Mouse (Mus musculus) thymus, adult 2 months (tissue): ENCODE measurements around the gene Sik2. TPM values are rescaled to one million over a fixed set of nuclear protein-coding genes. Genes with fewer than 3 reads are reported as not detected.

Experiments used
- DNase-seq: peaks from one replicate; pipeline ENCODE4 v3.0.0; 2021
- H3K27ac ChIP-seq: fragments of 200-500 bp; 2 replicates; pipeline ENCODE4 v1.5.1; 2012; ENCODE audit warnings: low read length, control low read depth; ENCODE audit not compliant: control insufficient read depth, insufficient read depth
- H3K27me3 ChIP-seq: fragments of 200-500 bp; 2 replicates; pipeline ENCODE4 v1.6.1; 2012; ENCODE audit warnings: mild to moderate bottlenecking, low read length, moderate library complexity, mixed read lengths; ENCODE audit not compliant: control insufficient read depth, insufficient read depth
- H3K36me3 ChIP-seq: fragments of 200-500 bp; 2 replicates; pipeline ENCODE4 v1.6.1; 2012; ENCODE audit warnings: mild to moderate bottlenecking, low read length, moderate library complexity; ENCODE audit not compliant: control insufficient read depth, insufficient read depth
- H3K4me1 ChIP-seq: fragments of 200-500 bp; replicated peaks from 2 replicates; pipeline ENCODE4 v1.6.1; 2012; ENCODE audit warnings: low read length; ENCODE audit not compliant: control insufficient read depth, insufficient read depth
- H3K4me3 ChIP-seq: fragments of 200-500 bp; 2 replicates; pipeline ENCODE4 v1.5.1; 2012; ENCODE audit warnings: mild to moderate bottlenecking, low read length, control low read depth, moderate library complexity; ENCODE audit not compliant: control insufficient read depth, insufficient read depth
- CTCF ChIP-seq: fragments of 200-500 bp; IDR thresholded peaks from 2 replicates; pipeline ENCODE4 v1.5.1; 2012; ENCODE audit warnings: mild to moderate bottlenecking, control low read depth, low read length, moderate library complexity, borderline replicate concordance; ENCODE audit not compliant: control insufficient read depth, poor library complexity, insufficient read depth; ENCODE audit errors: extremely low read depth
- POLR2A ChIP-seq: fragments of 200-500 bp; IDR thresholded peaks from 2 replicates; pipeline ENCODE4 v1.6.1; 2012; ENCODE audit warnings: mild to moderate bottlenecking, low read length, control low read depth, moderate library complexity; ENCODE audit not compliant: control insufficient read depth, poor library complexity, insufficient read depth; ENCODE audit errors: extremely low read depth
- WGBS: fragments of 180-500 bp; shearing (Covaris S2); methylation state at CpG from one replicate; pipeline ENCODE4 v1.1.7; 2018; 5-methylcytosine and 5-hydroxymethylcytosine counted together
- polyA plus RNA-seq: library from polyadenylated mRNA; depleted of rRNA; stranded (reverse); fragments of >200 nt; gene quantifications from 2 replicates; pipeline ENCODE4 v1.2.3, GENCODE M21; 2012

Sik2 gene
- polyA plus RNA-seq, 1 experiment = 30.5 TPM

- TF ChIP-seq POLR2A (peak; percentile 75), CTCF (no peak)
- peak; percentile 95 for DNase-seq
- Histone ChIP-seq H3K27ac (no peak overlapping the region), H3K27me3 (no peaks in the 10 kb centered on the region), H3K4me3 (peak overlapping the region; percentile 57), H3K4me1 (peaks cover 12% of the 10 kb centered on the region; the same call in 1 of the 2 replicates), H3K36me3 (peaks cover 13% of the 10 kb centered on the region)
- WGBS = 1% methylated on average over 45 of the region's 45 CpGs
Observed at GRCm38 (mm10) chr9:50856341-50857081, 152.4 kb downstream of the Sik2 start.

- Histone ChIP-seq H3K27me3 (no peaks in the 10 kb centered on the region), H3K4me3 (no peak overlapping the region), H3K4me1 (peaks cover 14% of the 10 kb centered on the region; the same call in 1 of the 2 replicates), H3K27ac (no peak overlapping the region), H3K36me3 (peaks cover 9% of the 10 kb centered on the region; the same call in 1 of the 2 replicates)
- DNase-seq = no peak
- 79% methylated on average over 5 of the region's 5 CpGs for WGBS
- TF ChIP-seq CTCF (no peak), POLR2A (no peak)
Observed at GRCm38 (mm10) chr9:50855780-50856179, 153.1 kb downstream of the Sik2 start.

- DNase-seq = no peak
- Histone ChIP-seq H3K4me1 (peaks cover 18% of the 10 kb centered on the region; the same call in 1 of the 2 replicates), H3K4me3 (no peak overlapping the region), H3K27me3 (no peaks in the 10 kb centered on the region), H3K36me3 (peaks cover 9% of the 10 kb centered on the region; the same call in 1 of the 2 replicates), H3K27ac (no peak overlapping the region)
- no peak for TF ChIP-seq CTCF
- no peak for TF ChIP-seq POLR2A
- WGBS = 97% methylated on average over 5 of the region's 5 CpGs
Observed at GRCm38 (mm10) chr9:50855133-50855766, 153.6 kb downstream of the Sik2 start.

GRCm38 (mm10) chr9:50854376-50854775 lies 154.5 kb downstream of the Sik2 start:
- 95% methylated on average over 8 of the region's 8 CpGs for WGBS
- Histone ChIP-seq H3K36me3 (peaks cover 3% of the 10 kb centered on the region; the same call in 1 of the 2 replicates), H3K4me3 (no peak overlapping the region), H3K4me1 (peaks cover 24% of the 10 kb centered on the region; the same call in 1 of the 2 replicates), H3K27me3 (no peaks in the 10 kb centered on the region), H3K27ac (no peak overlapping the region)
- TF ChIP-seq CTCF (no peak), POLR2A (no peak)
- no peak for DNase-seq

GRCm38 (mm10) chr9:50852634-50853349 lies 156.1 kb downstream of the Sik2 start:
- H3K36me3 ChIP-seq = no peaks in the 10 kb centered on the region
- H3K27me3 ChIP-seq = no peaks in the 10 kb centered on the region
- TF ChIP-seq CTCF (no peak), POLR2A (no peak)
- no peak overlapping the region for H3K27ac ChIP-seq
- 32% methylated on average over 17 of the region's 17 CpGs for WGBS
- no peak for DNase-seq
- peaks cover 24% of the 10 kb centered on the region; the same call in 1 of the 2 replicates for H3K4me1 ChIP-seq
- H3K4me3 ChIP-seq = no peak overlapping the region

GRCm38 (mm10) chr9:50850713-50851112 lies 158.2 kb downstream of the Sik2 start:
- TF ChIP-seq CTCF (no peak), POLR2A (no peak)
- 20% methylated on average over 8 of the region's 8 CpGs for WGBS
- no peak overlapping the region for H3K4me3 ChIP-seq
- no peak overlapping the region for H3K27ac ChIP-seq
- no peaks in the 10 kb centered on the region for H3K27me3 ChIP-seq
- DNase-seq = peak; percentile 16
- H3K36me3 ChIP-seq = no peaks in the 10 kb centered on the region
- peaks cover 19% of the 10 kb centered on the region; the same call in 1 of the 2 replicates for H3K4me1 ChIP-seq
